Mouse (Mus musculus) heart, embryonic 15.5 days (tissue): ENCODE measurements around the gene Robo3. TPM values are rescaled to one million over a fixed set of nuclear protein-coding genes. Genes with fewer than 3 reads are reported as not detected.
A peak's percentile ranks its signal among the peaks of the same experiment; 100 is the strongest.

Experiments
- ATAC-seq: fragments of 200-750 bp; cut with Nextera tagmentation; replicated peaks from 2 replicates; pipeline ENCODE4 v1.8.0; 2017; ENCODE audit warnings: low read depth, moderate TSS enrichment; ENCODE audit not compliant: insufficient number of reproducible peaks, insufficient read depth, low FRiP score
- H3K27ac ChIP-seq: fragments of 300-500 bp; sonication (generic); 2 replicates; pipeline ENCODE4 v1.5.1; 2015; ENCODE audit warnings: mild to moderate bottlenecking, inconsistent platforms
- H3K27me3 ChIP-seq: fragments of 300-500 bp; sonication (generic); 2 replicates; pipeline ENCODE4 v1.6.1; 2015; ENCODE audit warnings: inconsistent platforms
- H3K36me3 ChIP-seq: fragments of 300-500 bp; sonication (generic); 2 replicates; pipeline ENCODE4 v1.6.1; 2015; ENCODE audit warnings: mild to moderate bottlenecking, inconsistent platforms
- H3K4me1 ChIP-seq: fragments of 300-500 bp; sonication (generic); replicated peaks from 2 replicates; pipeline ENCODE4 v1.6.1; 2015; ENCODE audit warnings: inconsistent platforms
- H3K4me2 ChIP-seq: fragments of 300-500 bp; sonication (generic); 2 replicates; pipeline ENCODE4 v1.6.1; 2015; ENCODE audit warnings: inconsistent platforms, mild to moderate bottlenecking, moderate library complexity
- H3K4me3 ChIP-seq: fragments of 300-500 bp; sonication (generic); 2 replicates; pipeline ENCODE4 v1.5.1; 2015; ENCODE audit warnings: mild to moderate bottlenecking, inconsistent platforms
- H3K9ac ChIP-seq: fragments of 300-500 bp; sonication (generic); 2 replicates; pipeline ENCODE4 v1.6.1; 2015; ENCODE audit warnings: mild to moderate bottlenecking, inconsistent platforms
- H3K9me3 ChIP-seq: fragments of 300-500 bp; sonication (generic); replicated peaks from 2 replicates; pipeline ENCODE4 v1.6.1; 2016; ENCODE audit warnings: inconsistent platforms
- WGBS: fragments of 180-500 bp; shearing (Covaris S2); methylation state at CpG from one replicate; pipeline ENCODE4 v1.1.7; 2015; ENCODE audit warnings: mixed read lengths; 5-methylcytosine and 5-hydroxymethylcytosine counted together
- polyA plus RNA-seq: library from polyadenylated mRNA; unstranded; fragments of >200 nt; fragmentation: Nextera tagmentation; extraction: Ambion mirVana; gene quantifications from 2 replicates; pipeline ENCODE4 v1.2.1, GENCODE M21; 2015

Gene Robo3
- 0.11 and 0.13 TPM in 2 replicates for polyA plus RNA-seq

DNA sequence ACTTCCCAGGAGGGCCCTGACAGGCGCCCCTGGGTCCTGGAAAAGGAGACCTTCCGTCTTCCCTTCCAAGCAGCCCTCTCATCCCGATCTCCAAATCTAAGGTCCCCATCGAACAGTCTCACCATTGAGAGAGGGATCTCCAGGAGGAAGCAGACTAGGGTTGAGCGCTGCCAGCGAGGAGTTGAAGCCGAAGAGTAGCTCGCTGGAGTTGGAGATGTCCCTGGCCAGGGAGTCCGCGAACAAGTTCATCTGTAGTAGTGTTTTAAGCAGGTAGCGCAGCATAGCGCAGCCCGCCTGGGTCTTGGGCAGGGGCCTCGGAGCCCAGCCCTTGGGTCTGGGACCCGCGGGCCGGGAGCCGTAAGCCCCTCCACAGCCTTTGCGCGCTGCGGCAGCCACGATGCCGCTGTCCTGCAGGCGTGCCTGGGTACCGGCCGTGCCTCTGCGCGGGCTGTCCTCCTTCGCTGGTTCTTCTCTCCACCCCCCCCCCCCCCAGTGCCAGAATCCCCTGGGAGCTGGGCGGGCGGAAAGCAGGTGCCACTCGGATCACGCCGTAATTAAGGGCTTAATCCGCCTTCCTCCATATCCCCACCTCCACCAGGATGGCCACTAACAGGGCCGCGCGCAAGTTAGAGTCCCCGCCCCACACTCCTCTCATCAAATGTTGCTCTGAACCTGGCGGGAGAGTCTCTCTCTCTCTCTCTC lies at the start of gene Robo3:
Gene Robo3 (minus strand): TSS at position 527 of the 702 bp plus-strand sequence.
- Histone ChIP-seq H3K4me2 (peak within 1 kb of the TSS; percentile 65), H3K9me3 (no peaks in the 10 kb centered on the region), H3K27me3 (peaks cover 80% of the 10 kb centered on the region), H3K4me3 (peak within 1 kb of the TSS; percentile 41), H3K27ac (no peak within 1 kb of the TSS), H3K36me3 (no peaks in the 10 kb centered on the region), H3K4me1 (peaks cover 21% of the 10 kb centered on the region), H3K9ac (peak within 1 kb of the TSS; percentile 17; the same call in 1 of the 2 replicates)
- under 1% methylated on average over 40 of the region's 40 CpGs for WGBS
- peak; percentile 16; the same call in 1 of the 2 replicates for ATAC-seq

DNA sequence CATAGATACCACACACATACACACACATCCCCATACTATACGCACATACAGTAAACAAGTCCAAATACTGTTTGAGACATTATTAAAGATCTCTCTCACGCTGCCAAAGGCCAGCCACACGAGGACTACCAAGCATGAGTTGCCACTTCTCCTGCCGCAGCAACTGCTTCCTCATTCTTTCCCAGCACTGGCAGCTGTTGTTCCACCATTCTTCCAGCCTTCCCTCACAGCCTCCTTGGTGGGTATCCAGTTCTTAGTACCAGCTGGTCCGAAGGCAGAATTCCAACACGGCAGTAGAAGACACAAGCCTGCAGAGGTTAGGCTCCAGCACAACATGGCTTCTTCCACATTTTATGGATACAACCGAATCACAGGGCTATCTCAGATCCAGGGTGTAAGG lies 41.9 kb upstream of the Robo3 start:
- Histone ChIP-seq H3K9me3 (no peaks in the 10 kb centered on the region), H3K4me3 (no peak overlapping the region), H3K27ac (no peak overlapping the region), H3K4me1 (no peaks in the 10 kb centered on the region), H3K4me2 (no peak overlapping the region), H3K9ac (no peak overlapping the region), H3K27me3 (no peaks in the 10 kb centered on the region), H3K36me3 (no peaks in the 10 kb centered on the region)
- 76% methylated on average over 7 of the region's 7 CpGs for WGBS
- no peak for ATAC-seq

- Histone ChIP-seq H3K9ac (no peak overlapping the region), H3K9me3 (no peaks in the 10 kb centered on the region), H3K4me1 (no peaks in the 10 kb centered on the region), H3K27ac (no peak overlapping the region), H3K4me2 (no peak overlapping the region), H3K4me3 (no peak overlapping the region), H3K36me3 (no peaks in the 10 kb centered on the region), H3K27me3 (no peaks in the 10 kb centered on the region)
- WGBS, result 72% methylated on average over 3 of the region's 3 CpGs
- no peak for ATAC-seq
Observed at GRCm38 (mm10) chr9:37473611-37474125, 40.6 kb upstream of the Robo3 start.

DNA sequence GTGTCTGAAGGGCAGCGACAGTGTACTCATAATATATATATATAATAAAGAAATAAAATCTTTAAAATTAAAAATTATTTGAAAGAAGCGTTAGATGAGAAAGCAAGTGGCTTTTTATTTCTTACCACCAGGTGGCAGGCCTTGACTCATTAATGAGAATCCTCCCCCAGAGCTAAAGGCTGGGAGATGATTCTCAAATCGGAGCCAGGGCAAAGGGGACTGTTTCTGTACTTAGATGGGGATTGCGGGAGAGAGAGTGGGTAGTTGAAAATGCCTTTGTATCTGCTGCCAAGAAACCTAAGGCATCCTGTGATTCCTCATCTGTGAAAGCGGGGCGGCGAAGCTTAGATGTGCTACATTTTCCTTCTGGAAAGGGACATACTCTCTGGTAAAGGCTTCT lies 29.7 kb upstream of the Robo3 start:
- Histone ChIP-seq H3K36me3 (no peaks in the 10 kb centered on the region), H3K27me3 (peaks cover 49% of the 10 kb centered on the region), H3K9ac (no peak overlapping the region), H3K27ac (no peak overlapping the region), H3K4me1 (peaks cover 12% of the 10 kb centered on the region), H3K4me2 (no peak overlapping the region), H3K4me3 (no peak overlapping the region), H3K9me3 (no peaks in the 10 kb centered on the region)
- 17% methylated on average over 7 of the region's 7 CpGs for WGBS
- no peak for ATAC-seq

GRCm38 (mm10) chr9:37461571-37461970 lies 28.5 kb upstream of the Robo3 start:
- Histone ChIP-seq H3K36me3 (no peaks in the 10 kb centered on the region), H3K27me3 (peaks cover 61% of the 10 kb centered on the region), H3K4me1 (peaks cover 17% of the 10 kb centered on the region), H3K4me2 (no peak overlapping the region), H3K4me3 (no peak overlapping the region), H3K27ac (no peak overlapping the region), H3K9me3 (no peaks in the 10 kb centered on the region), H3K9ac (no peak overlapping the region)
- ATAC-seq, result no peak
- 7% methylated on average over 3 of the region's 3 CpGs for WGBS

DNA sequence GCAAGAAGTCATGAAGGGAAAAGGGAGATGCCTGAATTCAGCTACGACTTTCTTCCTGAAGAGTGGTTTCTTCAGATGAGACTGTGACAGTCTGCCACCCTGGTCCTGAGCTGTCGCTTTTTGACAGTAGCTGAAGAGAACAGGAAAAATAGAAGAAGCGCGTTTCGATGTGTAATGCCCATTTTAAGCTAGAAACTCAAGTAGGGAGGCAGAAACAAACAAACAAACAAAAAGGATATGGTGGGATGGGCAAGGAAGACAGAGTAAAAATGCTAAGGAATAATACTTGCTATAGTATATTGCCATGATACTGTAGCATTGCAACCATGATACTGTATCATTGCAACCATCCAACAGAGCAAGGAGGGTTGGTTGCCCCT lies 27.9 kb upstream of the Robo3 start:
- ATAC-seq, result no peak
- Histone ChIP-seq H3K9ac (no peak overlapping the region), H3K4me3 (peak overlapping the region; percentile 54), H3K27me3 (peaks cover 67% of the 10 kb centered on the region), H3K4me1 (peaks cover 22% of the 10 kb centered on the region), H3K4me2 (peak overlapping the region; percentile 82), H3K36me3 (no peaks in the 10 kb centered on the region), H3K9me3 (no peaks in the 10 kb centered on the region), H3K27ac (no peak overlapping the region)
- WGBS, result 10% methylated on average over 5 of the region's 5 CpGs

DNA sequence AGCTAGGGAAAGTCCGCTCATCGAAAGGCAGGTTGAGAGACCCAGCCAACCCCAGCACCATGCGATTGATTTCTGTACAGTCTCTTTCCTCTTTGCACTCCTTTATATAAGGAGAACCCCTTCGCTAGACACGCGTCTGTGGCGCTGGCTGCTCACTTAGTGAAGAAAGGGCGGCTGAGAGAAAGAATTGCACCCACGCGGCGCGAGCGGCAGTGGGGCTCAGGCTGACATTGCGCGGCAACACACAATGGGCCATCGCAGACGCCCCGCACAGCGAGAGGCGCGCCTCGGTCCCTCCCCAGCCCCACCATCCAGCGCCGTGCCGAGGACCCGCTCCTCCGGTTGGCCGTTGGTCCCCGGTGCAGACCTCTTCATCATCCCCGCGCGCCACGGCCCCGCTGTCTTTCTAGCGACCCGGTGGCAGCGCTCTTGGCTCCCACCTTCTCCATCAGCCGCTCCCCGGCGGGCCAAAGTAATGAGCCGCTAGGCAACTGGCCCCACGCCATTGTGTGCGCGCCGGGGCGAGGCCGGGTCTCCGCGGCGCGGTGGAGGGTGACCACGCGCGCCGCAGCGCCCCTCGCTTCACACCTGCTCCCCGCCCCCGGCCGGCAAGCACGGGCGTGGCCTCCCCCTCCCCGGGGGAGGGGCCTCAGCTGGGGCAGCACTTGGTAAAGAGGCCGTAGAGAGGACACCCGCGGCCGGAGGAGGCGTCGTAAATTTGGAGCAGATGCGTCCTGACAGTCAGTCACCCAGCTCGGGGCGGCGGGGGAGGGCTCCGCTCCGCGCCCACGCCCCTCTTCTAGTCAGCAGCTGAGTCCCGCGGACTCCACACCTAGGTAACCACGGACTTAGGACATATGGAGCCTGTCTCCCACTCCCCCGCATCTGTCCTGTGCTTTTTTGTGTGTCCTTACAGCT lies 27.3 kb upstream of the Robo3 start:
- H3K4me1 ChIP-seq, result peaks cover 22% of the 10 kb centered on the region
- peak overlapping the region; percentile 82 for H3K4me2 ChIP-seq
- no peaks in the 10 kb centered on the region for H3K9me3 ChIP-seq
- H3K4me3 ChIP-seq, result peak overlapping the region; percentile 54
- ATAC-seq, result no peak
- peaks cover 73% of the 10 kb centered on the region for H3K27me3 ChIP-seq
- WGBS, result under 1% methylated on average over 81 of the region's 81 CpGs
- no peaks in the 10 kb centered on the region for H3K36me3 ChIP-seq
- H3K9ac ChIP-seq, result 0 out of 2 replicates have a peak overlapping the region, but pooled peaks have one; percentile 12
- no peak overlapping the region for H3K27ac ChIP-seq

GRCm38 (mm10) chr9:37459665-37460042 lies 26.6 kb upstream of the Robo3 start:
- peak overlapping the region; percentile 54 for H3K4me3 ChIP-seq
- no peak overlapping the region for H3K9ac ChIP-seq
- no peak for ATAC-seq

GRCm38 (mm10) chr9:37457151-37457550 lies 24.1 kb upstream of the Robo3 start:
- Histone ChIP-seq H3K4me1 (peaks cover 22% of the 10 kb centered on the region), H3K9me3 (no peaks in the 10 kb centered on the region), H3K27me3 (peaks cover 99% of the 10 kb centered on the region), H3K27ac (no peak overlapping the region), H3K9ac (no peak overlapping the region), H3K4me2 (no peak overlapping the region; the same call in 1 of the 2 replicates), H3K4me3 (no peak overlapping the region), H3K36me3 (no peaks in the 10 kb centered on the region)
- 69% methylated on average over 1 of the region's 1 CpGs for WGBS
- ATAC-seq, result no peak

More at GRCm38 (mm10) chr9:37459665-37460042, 26.6 kb upstream of the Robo3 start:
- Histone ChIP-seq H3K4me2 (peak overlapping the region; percentile 82), H3K9me3 (no peaks in the 10 kb centered on the region), H3K27me3 (peaks cover 80% of the 10 kb centered on the region), H3K36me3 (no peaks in the 10 kb centered on the region), H3K4me1 (peaks cover 22% of the 10 kb centered on the region), H3K27ac (no peak overlapping the region)
- 2% methylated on average over 9 of the region's 9 CpGs for WGBS

GRCm38 (mm10) chr9:37456481-37456910 lies 23.4 kb upstream of the Robo3 start:
- Histone ChIP-seq H3K27ac (no peak overlapping the region), H3K4me3 (peak overlapping the region; percentile 44), H3K4me2 (peak overlapping the region; percentile 71), H3K9ac (peak overlapping the region; percentile 28; the same call in 1 of the 2 replicates), H3K9me3 (no peaks in the 10 kb centered on the region), H3K4me1 (peaks cover 22% of the 10 kb centered on the region), H3K27me3 (peaks cover 97% of the 10 kb centered on the region), H3K36me3 (no peaks in the 10 kb centered on the region)
- WGBS, result 1% methylated on average over 19 of the region's 20 CpGs
- ATAC-seq, result no peak

DNA sequence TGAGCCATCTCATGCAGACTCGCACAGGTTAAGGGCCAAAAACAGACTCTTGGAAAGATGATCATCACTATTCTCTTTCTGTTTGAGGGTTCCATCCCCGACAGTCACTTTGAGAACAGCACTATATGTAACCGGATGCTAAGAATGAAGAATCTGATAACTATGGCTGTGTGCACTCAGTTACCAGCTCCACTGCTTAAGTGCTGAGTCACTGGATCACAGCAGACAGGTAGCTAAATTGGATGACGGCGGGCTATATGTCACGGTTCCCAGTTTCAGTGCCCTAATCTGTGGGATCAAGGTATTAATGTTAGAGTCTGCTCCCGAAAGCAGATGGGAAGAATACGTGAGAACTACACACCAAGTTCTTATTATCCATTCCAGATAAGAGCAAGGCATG lies 22.8 kb upstream of the Robo3 start:
- Histone ChIP-seq H3K9me3 (no peaks in the 10 kb centered on the region), H3K27ac (no peak overlapping the region), H3K4me1 (peaks cover 21% of the 10 kb centered on the region), H3K4me2 (peak overlapping the region; percentile 71; the same call in 1 of the 2 replicates), H3K4me3 (0 out of 2 replicates have a peak overlapping the region, but pooled peaks have one; percentile 44), H3K27me3 (peaks cover 96% of the 10 kb centered on the region), H3K9ac (no peak overlapping the region), H3K36me3 (no peaks in the 10 kb centered on the region)
- 4% methylated on average over 8 of the region's 8 CpGs for WGBS
- ATAC-seq, result no peak
